Mouse (Mus musculus) heart, embryonic 12.5 days (tissue): Measurements from ENCODE around the gene Ddx21. TPM values are rescaled to one million over a fixed set of nuclear protein-coding genes. Genes with fewer than 3 reads are reported as not detected.
"Not testable (repeated sequence)": the region's sequence is repeated elsewhere in the genome, so short reads cannot be mapped to it uniquely, and the experiment has no call there.

Experiments used
- ATAC-seq: fragments of 200-750 bp; cut with Nextera tagmentation; 2 replicates; pipeline ENCODE4 v1.8.0; 2017; ENCODE audit warnings: moderate TSS enrichment, moderate library complexity; ENCODE audit not compliant: insufficient number of reproducible peaks, low FRiP score
- H3K27ac ChIP-seq: fragments of 300-500 bp; sonication (generic); 2 replicates; pipeline ENCODE4 v1.5.1; 2016; ENCODE audit warnings: mild to moderate bottlenecking, moderate library complexity; ENCODE audit not compliant: poor library complexity, severe bottlenecking
- H3K27me3 ChIP-seq: fragments of 300-500 bp; sonication (generic); replicated peaks from 2 replicates; pipeline ENCODE4 v1.6.1; 2016; ENCODE audit warnings: mild to moderate bottlenecking, moderate library complexity
- H3K36me3 ChIP-seq: fragments of 300-500 bp; sonication (generic); 2 replicates; pipeline ENCODE4 v1.6.1; 2016; ENCODE audit warnings: mild to moderate bottlenecking, moderate library complexity
- H3K4me1 ChIP-seq: fragments of 300-500 bp; sonication (generic); replicated peaks from 2 replicates; pipeline ENCODE4 v1.6.1; 2016; ENCODE audit warnings: mild to moderate bottlenecking
- H3K4me2 ChIP-seq: fragments of 300-500 bp; sonication (generic); 2 replicates; pipeline ENCODE4 v1.6.1; 2016; ENCODE audit warnings: mild to moderate bottlenecking, moderate library complexity
- H3K4me3 ChIP-seq: fragments of 300-500 bp; sonication (generic); 2 replicates; pipeline ENCODE4 v1.5.1; 2016; ENCODE audit warnings: mild to moderate bottlenecking
- H3K9ac ChIP-seq: fragments of 300-500 bp; sonication (generic); 2 replicates; pipeline ENCODE4 v1.6.1; 2016; ENCODE audit warnings: mild to moderate bottlenecking, moderate library complexity
- H3K9me3 ChIP-seq: fragments of 300-500 bp; sonication (generic); replicated peaks from 2 replicates; pipeline ENCODE4 v1.6.1; 2016; ENCODE audit warnings: mild to moderate bottlenecking, moderate library complexity
- WGBS: fragments of 180-500 bp; shearing (Covaris S2); methylation state at CpG from one replicate; pipeline ENCODE4 v1.1.7; 2016; 5-methylcytosine and 5-hydroxymethylcytosine counted together
- polyA plus RNA-seq: library from polyadenylated mRNA; unstranded; fragments of >200 nt; fragmentation: Nextera tagmentation; extraction: Ambion mirVana; gene quantifications from 2 replicates; pipeline ENCODE4 v1.2.1, GENCODE M21; 2016

Gene Ddx21
- polyA plus RNA-seq, 1 experiment from 2014 or later = 17.3 TPM

GRCm38 (mm10) chr10:62590200-62590599, 11.9 kb downstream of the Ddx21 start:
- H3K4me1 ChIP-seq = peaks cover 10% of the 10 kb centered on the region
- no peaks in the 10 kb centered on the region for H3K27me3 ChIP-seq
- H3K27ac ChIP-seq = no peak overlapping the region
- peaks cover 95% of the 10 kb centered on the region for H3K36me3 ChIP-seq
- no peaks in the 10 kb centered on the region for H3K9me3 ChIP-seq
- no peak overlapping the region for H3K4me3 ChIP-seq
- H3K4me2 ChIP-seq = no peak overlapping the region
- H3K9ac ChIP-seq = no peak overlapping the region
- 46% methylated on average over 6 of the region's 6 CpGs for WGBS
- no peak for ATAC-seq

GRCm38 (mm10) chr10:62588616-62589015, 13.5 kb downstream of the Ddx21 start:
- no peak overlapping the region for H3K4me2 ChIP-seq
- peak; percentile 23; the same call in 1 of the 2 replicates for ATAC-seq

DNA sequence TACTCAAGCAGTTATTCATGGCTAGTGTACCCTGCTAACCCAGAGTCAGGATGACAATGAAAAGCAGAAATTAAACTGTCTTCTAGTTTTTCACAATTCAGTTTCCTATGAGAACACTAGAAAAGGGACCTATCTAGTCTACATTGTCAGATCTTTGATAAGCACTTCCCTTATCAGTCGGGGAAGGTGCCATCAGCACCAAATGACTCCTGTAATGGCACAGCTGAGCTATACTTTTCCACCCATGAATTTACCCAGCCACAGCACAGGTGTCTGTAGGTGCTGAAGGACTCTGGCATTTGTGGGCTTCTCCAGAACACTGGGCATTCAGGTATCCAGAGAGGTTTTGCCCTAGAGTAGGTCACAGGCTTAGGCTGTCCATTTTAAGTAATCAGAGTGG, 18.8 kb downstream of the Ddx21 start:
- Histone ChIP-seq H3K4me2 (no peak overlapping the region), H3K36me3 (peaks cover 80% of the 10 kb centered on the region), H3K9ac (no peak overlapping the region), H3K4me3 (no peak overlapping the region), H3K27me3 (no peaks in the 10 kb centered on the region), H3K27ac (no peak overlapping the region), H3K4me1 (peaks cover 6% of the 10 kb centered on the region; the same call in 1 of the 2 replicates), H3K9me3 (no peaks in the 10 kb centered on the region)
- ATAC-seq = no peak
- WGBS = 66% methylated on average over 1 of the region's 1 CpGs

More at GRCm38 (mm10) chr10:62588616-62589015, 13.5 kb downstream of the Ddx21 start:
- Histone ChIP-seq H3K4me3 (no peak overlapping the region), H3K36me3 (peaks cover 96% of the 10 kb centered on the region), H3K4me1 (peaks cover 10% of the 10 kb centered on the region), H3K27ac (no peak overlapping the region), H3K9ac (no peak overlapping the region), H3K9me3 (no peaks in the 10 kb centered on the region), H3K27me3 (no peaks in the 10 kb centered on the region)
- WGBS = 66% methylated on average over 4 of the region's 4 CpGs

GRCm38 (mm10) chr10:62582701-62583100, 19.4 kb downstream of the Ddx21 start:
- Histone ChIP-seq H3K36me3 (peaks cover 75% of the 10 kb centered on the region), H3K27ac (no peak overlapping the region), H3K4me1 (peaks cover 4% of the 10 kb centered on the region), H3K27me3 (no peaks in the 10 kb centered on the region), H3K4me2 (no peak overlapping the region), H3K9me3 (no peaks in the 10 kb centered on the region), H3K4me3 (no peak overlapping the region), H3K9ac (no peak overlapping the region)
- no peak for ATAC-seq
- WGBS = 79% methylated on average over 7 of the region's 7 CpGs

GRCm38 (mm10) chr10:62582263-62582662, 19.8 kb downstream of the Ddx21 start:
- Histone ChIP-seq H3K4me2 (no peak overlapping the region), H3K27ac (no peak overlapping the region), H3K9ac (no peak overlapping the region), H3K27me3 (no peaks in the 10 kb centered on the region), H3K36me3 (peaks cover 71% of the 10 kb centered on the region), H3K4me1 (peaks cover 8% of the 10 kb centered on the region), H3K4me3 (no peak overlapping the region), H3K9me3 (no peaks in the 10 kb centered on the region)
- no peak for ATAC-seq
- 87% methylated on average over 17 of the region's 17 CpGs for WGBS

- H3K9ac ChIP-seq, H3K9me3 ChIP-seq, H3K4me2 ChIP-seq, H3K4me3 ChIP-seq, H3K27ac ChIP-seq, H3K27me3 ChIP-seq, ATAC-seq: not testable (repeated sequence)
- Histone ChIP-seq H3K36me3 (peaks cover 49% of the 10 kb centered on the region), H3K4me1 (peaks cover 13% of the 10 kb centered on the region)
- 89% methylated on average over 12 of the region's 13 CpGs for WGBS
Observed at GRCm38 (mm10) chr10:62579129-62579528, 23.0 kb downstream of the Ddx21 start.

GRCm38 (mm10) chr10:62578338-62579100, 23.6 kb downstream of the Ddx21 start, which contains the start of gene Kif1bp:
Gene Kif1bp, minus strand, starts transcription at chr10:62578457.
- Histone ChIP-seq H3K4me2 (peak within 1 kb of the TSS; percentile 97), H3K9me3 (no peaks in the 10 kb centered on the region), H3K27me3 (no peaks in the 10 kb centered on the region), H3K36me3 (peaks cover 49% of the 10 kb centered on the region), H3K4me1 (peaks cover 13% of the 10 kb centered on the region), H3K27ac (peak within 1 kb of the TSS; percentile 12; the same call in 1 of the 2 replicates), H3K9ac (peak within 1 kb of the TSS; percentile 79), H3K4me3 (peak within 1 kb of the TSS; percentile 84)
- peak; percentile 98 for ATAC-seq
- WGBS = 6% methylated on average over 33 of the region's 33 CpGs

DNA sequence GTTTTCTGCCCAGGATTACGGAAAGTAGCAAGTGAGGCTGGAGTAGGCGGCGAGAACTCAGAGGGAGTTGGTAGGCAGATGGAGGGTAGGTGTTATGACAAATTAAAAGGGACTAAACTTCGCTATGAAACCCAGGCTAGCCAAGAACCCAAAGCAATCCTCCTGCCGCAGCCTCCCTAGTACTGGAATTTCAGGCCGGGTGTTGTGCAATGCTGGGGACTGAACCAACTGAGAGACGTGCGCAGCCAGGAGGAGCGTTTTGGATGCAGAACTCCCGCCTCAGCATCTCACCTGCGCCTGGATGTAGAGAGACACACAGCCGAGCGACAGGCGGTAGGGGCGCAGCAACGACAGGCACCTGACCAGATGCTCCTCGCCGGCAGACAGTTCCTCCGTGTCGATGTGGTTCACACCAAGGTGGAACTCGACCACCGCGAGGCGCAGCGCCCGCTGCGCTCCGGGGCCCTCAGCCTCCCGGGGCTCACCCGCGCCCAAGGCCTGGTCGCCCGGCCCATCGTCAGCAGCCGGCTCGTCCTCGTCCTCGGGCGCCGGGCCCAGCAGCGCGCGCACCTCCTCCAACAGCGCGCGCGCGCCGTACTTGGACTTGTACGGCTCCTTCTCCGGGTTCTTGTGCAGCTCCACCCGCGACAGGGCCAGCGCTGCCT, 24.3 kb downstream of the Ddx21 start:
- no peaks in the 10 kb centered on the region for H3K9me3 ChIP-seq
- H3K36me3 ChIP-seq = peaks cover 49% of the 10 kb centered on the region
- no peaks in the 10 kb centered on the region for H3K27me3 ChIP-seq
- peaks cover 13% of the 10 kb centered on the region for H3K4me1 ChIP-seq
- 1% methylated on average over 54 of the region's 54 CpGs for WGBS
- peak overlapping the region; percentile 84 for H3K4me3 ChIP-seq
- H3K4me2 ChIP-seq = peak overlapping the region; percentile 97
- H3K9ac ChIP-seq = peak overlapping the region; percentile 79
- H3K27ac ChIP-seq = peak overlapping the region; percentile 12; the same call in 1 of the 2 replicates
- peak; percentile 81 for ATAC-seq

DNA sequence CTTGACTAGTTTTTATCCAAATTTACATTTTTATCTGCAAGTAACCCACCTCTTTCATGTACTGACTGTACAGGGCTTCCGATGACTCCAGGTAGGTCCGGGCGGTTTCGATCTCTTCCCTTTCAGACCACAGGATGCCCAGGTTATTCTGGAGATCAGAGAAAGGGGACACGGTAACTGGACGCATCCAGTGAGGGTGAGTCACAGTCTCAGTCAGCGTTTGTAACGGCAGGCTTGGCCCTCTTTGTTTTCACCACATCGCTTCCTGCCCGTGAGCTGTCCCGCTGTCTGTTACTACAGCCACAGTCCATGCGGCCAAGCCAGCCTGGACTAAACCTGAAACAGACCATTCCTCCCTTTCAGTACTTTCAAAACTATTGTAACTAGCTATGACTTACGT, 27.1 kb downstream of the Ddx21 start:
- no peak overlapping the region for H3K4me3 ChIP-seq
- no peak for ATAC-seq

GRCm38 (mm10) chr10:62570126-62570871, 31.8 kb downstream of the Ddx21 start:
- H3K9me3 ChIP-seq = peaks cover 3% of the 10 kb centered on the region; the same call in 1 of the 2 replicates
- no peak overlapping the region for H3K4me3 ChIP-seq
- no peaks in the 10 kb centered on the region for H3K4me1 ChIP-seq
- no peak overlapping the region for H3K27ac ChIP-seq
- H3K9ac ChIP-seq = no peak overlapping the region
- WGBS = 92% methylated on average over 7 of the region's 7 CpGs
- H3K27me3 ChIP-seq = no peaks in the 10 kb centered on the region
- peaks cover 80% of the 10 kb centered on the region for H3K36me3 ChIP-seq
- H3K4me2 ChIP-seq = no peak overlapping the region
- no peak for ATAC-seq

More for the DNA sequence above, 27.1 kb downstream of the Ddx21 start:
- Histone ChIP-seq H3K9ac (no peak overlapping the region), H3K36me3 (peaks cover 41% of the 10 kb centered on the region), H3K27me3 (no peaks in the 10 kb centered on the region), H3K9me3 (no peaks in the 10 kb centered on the region), H3K4me2 (no peak overlapping the region), H3K4me1 (peaks cover 13% of the 10 kb centered on the region), H3K27ac (no peak overlapping the region)
- WGBS = 87% methylated on average over 13 of the region's 13 CpGs

DNA sequence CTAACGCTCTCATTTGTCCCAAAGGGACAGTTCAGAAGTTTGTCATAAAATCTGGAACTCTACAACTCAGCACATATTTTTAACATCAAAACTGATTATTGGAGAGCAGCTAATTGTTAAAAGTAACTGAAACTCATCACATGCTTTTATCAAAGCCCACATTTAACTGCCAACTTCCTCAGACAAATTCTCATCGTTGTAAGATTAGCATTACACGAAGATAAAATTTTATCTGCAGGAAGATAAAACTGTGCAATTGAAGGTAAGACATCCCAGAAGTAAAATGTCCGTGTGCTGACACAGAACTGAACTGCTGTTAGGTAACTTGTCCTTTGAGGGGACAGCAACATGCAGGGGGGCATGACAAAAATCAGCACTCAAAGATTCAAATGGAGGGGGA, 33.2 kb downstream of the Ddx21 start:
- Histone ChIP-seq H3K9me3 (peaks cover 3% of the 10 kb centered on the region; the same call in 1 of the 2 replicates), H3K27ac (no peak overlapping the region), H3K9ac (no peak overlapping the region), H3K4me1 (no peaks in the 10 kb centered on the region), H3K4me2 (no peak overlapping the region), H3K27me3 (no peaks in the 10 kb centered on the region), H3K4me3 (no peak overlapping the region), H3K36me3 (peaks cover 83% of the 10 kb centered on the region)
- ATAC-seq = no peak
- WGBS = 73% methylated on average over 4 of the region's 4 CpGs
